In genomic region chr2:167833290-167833953, GRCm38 (mm10) we compare ENCODE assay signal across 9 mouse cellular contexts.
DNase-seq lines count a peak whose midpoint lies in the region; ATAC-seq lines count a peak whose summit lies in the region.
"Had no signal": no experiment of that assay in that cellular context is flagged by ENCODE, and none has a peak within 500 bp of the region (broad histone marks: within the 10 kb centered on the region; RNA-seq: fewer than 3 reads in every experiment).

No protein-coding gene starts in this region.

- H3K4me1 ChIP-seq in forebrain, embryonic 12.5 days: peaks cover 8% of the 10 kb centered on the region
- H3K4me1 ChIP-seq in forebrain, embryonic 11.5 days (replicated peaks; ENCODE audit: control insufficient read depth, insufficient read depth, low read length): no peaks in the 10 kb centered on the region
- H3K4me1 ChIP-seq in embryonic facial prominence, embryonic 14.5 days (ENCODE audit: control insufficient read depth, insufficient read depth, low read length): peaks cover 26% of the 10 kb centered on the region; the same call in 1 of the 2 replicates

- intact Hi-C loops in heart, postnatal 10 days (cut with DNase I): loop anchor here (2.0 kb wide), 1 partner anchor 55 kb away; no protein-coding TSS in a partner anchor

- ATAC-seq in forebrain, embryonic 12.5 days (ENCODE audit: low FRiP score): no peak
- no peak for ATAC-seq in forebrain, embryonic 11.5 days (replicated peaks; ENCODE audit: low FRiP score)
- no peak for ATAC-seq in embryonic facial prominence, embryonic 14.5 days (ENCODE audit: low read depth)

- WGBS in forebrain, embryonic 12.5 days: 58% methylated on average over 20 of the region's 20 CpGs
- 62% methylated on average over 20 of the region's 20 CpGs for WGBS in forebrain, embryonic 11.5 days
- WGBS in embryonic facial prominence, embryonic 14.5 days: 38% methylated on average over 20 of the region's 20 CpGs

- H3K27ac ChIP-seq in forebrain, embryonic 12.5 days: no peak overlapping the region
- H3K27ac ChIP-seq in forebrain, embryonic 11.5 days (ENCODE audit: low read depth, low read length): no peak overlapping the region
- peak overlapping the region; percentile 72; the same call in 1 of the 2 replicates for H3K27ac ChIP-seq in embryonic facial prominence, embryonic 14.5 days (replicated peaks; ENCODE audit: low read depth, low read length)

- H3K9me3 ChIP-seq in forebrain, embryonic 12.5 days: no peaks in the 10 kb centered on the region
- no peaks in the 10 kb centered on the region for H3K9me3 ChIP-seq in forebrain, embryonic 11.5 days (ENCODE audit: control insufficient read depth, low read length)
- H3K9me3 ChIP-seq in embryonic facial prominence, embryonic 14.5 days (ENCODE audit: control insufficient read depth, low read length): no peaks in the 10 kb centered on the region

- H3K27me3 ChIP-seq in forebrain, embryonic 12.5 days: no peaks in the 10 kb centered on the region
- H3K27me3 ChIP-seq in forebrain, embryonic 11.5 days (ENCODE audit: control insufficient read depth, insufficient read depth, low read length): no peaks in the 10 kb centered on the region
- H3K27me3 ChIP-seq in embryonic facial prominence, embryonic 14.5 days (replicated peaks; ENCODE audit: control insufficient read depth, insufficient read depth, low read length): no peaks in the 10 kb centered on the region

- H3K4me2 ChIP-seq in forebrain, embryonic 12.5 days: no peak overlapping the region
- H3K4me2 ChIP-seq in forebrain, embryonic 11.5 days (ENCODE audit: low read depth, low read length, severe bottlenecking): no peak overlapping the region
- H3K4me2 ChIP-seq in embryonic facial prominence, embryonic 14.5 days (ENCODE audit: low read depth, low read length): no peak overlapping the region

- H3K36me3 ChIP-seq in forebrain, embryonic 12.5 days (replicated peaks): no peaks in the 10 kb centered on the region
- no peaks in the 10 kb centered on the region for H3K36me3 ChIP-seq in forebrain, embryonic 11.5 days (ENCODE audit: control insufficient read depth, insufficient read depth, low read length)
- H3K36me3 ChIP-seq in embryonic facial prominence, embryonic 14.5 days (ENCODE audit: control insufficient read depth, insufficient read depth, low read length): no peaks in the 10 kb centered on the region

- peak overlapping the region; percentile 17; the same call in 1 of the 2 replicates for H3K9ac ChIP-seq in forebrain, embryonic 12.5 days
- H3K9ac ChIP-seq in forebrain, embryonic 11.5 days (ENCODE audit: low read length): no peak overlapping the region
- H3K9ac ChIP-seq in embryonic facial prominence, embryonic 14.5 days (ENCODE audit: low read depth, low read length): peak overlapping the region; percentile 1; the same call in 1 of the 2 replicates

- H3K4me3 ChIP-seq in forebrain, embryonic 12.5 days (replicated peaks): no peak overlapping the region
- no peak overlapping the region for H3K4me3 ChIP-seq in forebrain, embryonic 11.5 days (ENCODE audit: low read depth, low read length)
- H3K4me3 ChIP-seq in embryonic facial prominence, embryonic 14.5 days (ENCODE audit: low read depth, low read length): no peak overlapping the region
- H3K4me3 ChIP-seq: erythroblast, embryonic 14.5 days had no signal

- DNase-seq in forebrain, embryonic 11.5 days (ENCODE audit: low spot score): no peak
- peak; percentile 82 for DNase-seq in embryonic facial prominence, embryonic 14.5 days (ENCODE audit: low spot score)
- peak; percentile 93 to 94 for DNase-seq in heart, postnatal 10 days
- DNase-seq in kidney, postnatal 14 days: peak; percentile 93
- peak; percentile 93 to 97 for DNase-seq in lung, postnatal 4 days
- DNase-seq in testis, postnatal 10 days (ENCODE audit: low spot score): peak; percentile 77
- no peak for DNase-seq in cerebellum, adult 9-11 months

Comparison
In these comparisons a context has a peak if more than half of its experiments do, and no peak if none do; other contexts are left out.
1. DNase-seq: peak in embryonic facial prominence, embryonic 14.5 days (single experiment), heart, postnatal 10 days (2 of 2), kidney, postnatal 14 days (single experiment), lung, postnatal 4 days (2 of 2) and testis, postnatal 10 days (single experiment); none in forebrain, embryonic 11.5 days (single experiment) and cerebellum, adult 9-11 months (single experiment).